Mouse (Mus musculus) frontal cortex, postnatal 14 days (tissue): Measurements from ENCODE around the gene 3110001I22Rik.

Experiments
- DNase-seq, 2 experiments: peaks; one replicate each; pipeline ENCODE4 v3.0.0; 2022; ENCODE audit warnings: low spot score in 2 of 2

The 3110001I22Rik gene

DNA sequence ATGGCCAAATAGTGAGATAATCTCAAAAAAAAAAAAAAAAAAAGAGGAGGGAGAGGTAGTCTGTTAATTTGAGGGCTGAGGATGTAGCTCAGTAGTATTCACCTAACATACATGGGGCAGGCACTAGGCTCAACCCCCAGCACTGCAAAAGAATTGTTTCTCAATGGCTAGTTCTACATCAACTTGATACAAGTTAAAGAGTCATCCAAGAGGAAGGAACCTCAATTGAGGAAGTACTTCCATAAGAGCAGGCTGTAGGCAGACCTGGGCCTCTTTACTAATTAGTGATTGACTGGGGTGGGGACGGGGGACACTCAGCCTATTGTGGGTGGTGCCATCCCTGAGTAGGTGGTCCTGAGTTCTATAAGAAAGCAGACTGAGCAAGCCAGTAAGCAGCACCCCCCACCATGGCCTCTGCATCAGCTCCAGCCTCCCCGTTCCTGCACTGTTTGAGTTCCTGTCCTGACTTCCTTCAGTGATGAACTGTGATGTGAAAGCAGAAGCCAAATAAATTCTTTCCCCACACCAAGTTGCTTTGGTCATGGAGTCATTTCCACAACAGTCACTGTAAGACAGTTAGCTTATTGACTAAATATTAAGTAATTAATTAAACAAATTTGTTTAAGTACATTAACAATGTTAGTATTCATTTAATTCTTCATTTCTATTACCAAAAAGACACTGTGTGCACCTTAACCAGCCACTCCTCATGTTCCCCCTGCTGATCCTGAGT lies 45.3 kb downstream of the 3110001I22Rik start:
- DNase-seq = no peak

DNA sequence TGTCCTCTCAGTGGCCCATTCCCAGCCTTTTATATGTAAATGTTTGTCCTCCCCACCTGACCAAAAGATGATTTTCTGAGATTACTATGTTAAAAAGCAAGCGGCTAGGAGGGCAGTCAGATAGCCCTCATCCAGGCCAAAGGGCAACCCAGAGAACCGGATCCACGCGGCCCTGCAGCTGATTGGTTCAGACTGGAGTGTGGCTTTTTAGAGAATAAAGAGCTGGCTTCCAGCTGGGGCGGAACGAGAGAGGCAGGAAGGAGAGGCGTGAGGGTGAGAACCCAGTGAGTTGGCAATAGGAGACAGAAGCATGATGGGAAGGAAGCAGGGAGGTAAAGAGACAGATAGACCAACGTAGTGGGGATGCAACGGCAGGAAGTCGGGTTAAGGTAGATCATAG lies 51.2 kb downstream of the 3110001I22Rik start:
- no peak for DNase-seq

GRCm38 (mm10) chr16:13727811-13728335 lies 56.1 kb downstream of the 3110001I22Rik start:
- no peak for DNase-seq
